Mouse (Mus musculus) frontal cortex, postnatal 14 days (tissue): Measurements from ENCODE around the gene Apba2.
A peak's percentile ranks its signal among the peaks of the same experiment; 100 is the strongest.

ENCODE experiments used
- DNase-seq, 2 experiments: peaks; one replicate each; pipeline ENCODE4 v3.0.0; 2022; ENCODE audit warnings: low spot score in 2 of 2

Gene Apba2

DNA sequence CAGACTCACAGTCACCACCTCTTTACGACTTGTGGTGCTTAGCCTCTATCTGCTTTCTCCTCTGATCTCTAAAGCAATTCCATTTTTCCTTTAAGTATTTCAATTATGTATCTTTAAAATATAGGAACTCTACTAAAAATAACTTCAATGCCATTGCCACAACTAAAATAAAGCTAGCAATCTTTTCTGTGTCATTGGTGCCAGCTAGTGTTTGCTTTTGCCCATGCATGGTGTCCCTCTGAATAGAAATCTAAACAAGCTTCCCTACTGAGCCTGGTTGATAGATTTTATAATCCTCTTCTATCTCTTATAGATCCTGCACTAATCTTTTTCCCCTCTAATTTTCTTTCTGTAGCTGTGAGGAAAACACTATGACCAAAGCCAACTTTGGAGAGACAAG lies 222.9 kb downstream of the Apba2 start:
- no peak for DNase-seq

GRCm38 (mm10) chr7:64725967-64726695 lies 224.6 kb downstream of the Apba2 start:
- DNase-seq, result no peak

DNA sequence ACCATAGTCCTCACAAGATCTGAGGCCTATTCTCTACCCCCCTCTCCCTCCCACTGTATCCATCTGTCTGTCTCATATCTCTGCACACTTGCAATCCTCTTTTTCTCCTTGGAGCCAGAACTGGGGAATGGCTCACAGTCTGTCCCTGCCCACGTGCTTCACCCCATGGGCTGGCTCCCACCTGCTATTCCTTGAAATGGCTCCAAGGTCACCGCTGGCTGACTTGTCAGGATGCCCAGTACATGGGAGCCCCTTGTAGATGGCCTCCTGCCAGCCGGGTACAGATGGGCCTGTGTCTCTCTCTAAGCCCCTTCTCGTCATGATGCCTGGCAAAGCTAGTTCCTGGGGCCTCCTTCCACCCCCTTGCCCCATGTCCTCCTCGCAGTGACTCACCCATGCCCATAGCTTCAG lies 226.7 kb downstream of the Apba2 start:
- DNase-seq, result no peak

DNA sequence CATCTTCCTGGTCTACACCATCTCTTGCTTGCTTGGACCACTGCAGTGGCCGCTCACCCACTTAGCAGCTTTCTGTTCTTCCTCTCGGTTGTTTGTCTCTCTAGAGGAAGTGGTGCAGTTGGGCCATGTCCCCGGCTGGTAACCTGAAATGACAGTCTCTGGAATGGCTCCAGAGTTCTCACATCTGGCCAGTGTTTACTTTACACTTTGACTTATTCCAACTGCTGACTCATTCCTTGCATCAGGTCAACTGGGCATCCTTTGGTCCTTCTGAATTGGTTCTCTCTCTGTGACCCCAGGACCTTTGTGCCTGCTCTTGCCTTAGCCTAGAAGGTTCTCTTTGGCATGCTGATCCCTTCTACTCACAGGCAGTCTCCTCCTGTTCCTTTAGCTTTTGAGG lies 227.3 kb downstream of the Apba2 start:
- DNase-seq, result no peak

DNA sequence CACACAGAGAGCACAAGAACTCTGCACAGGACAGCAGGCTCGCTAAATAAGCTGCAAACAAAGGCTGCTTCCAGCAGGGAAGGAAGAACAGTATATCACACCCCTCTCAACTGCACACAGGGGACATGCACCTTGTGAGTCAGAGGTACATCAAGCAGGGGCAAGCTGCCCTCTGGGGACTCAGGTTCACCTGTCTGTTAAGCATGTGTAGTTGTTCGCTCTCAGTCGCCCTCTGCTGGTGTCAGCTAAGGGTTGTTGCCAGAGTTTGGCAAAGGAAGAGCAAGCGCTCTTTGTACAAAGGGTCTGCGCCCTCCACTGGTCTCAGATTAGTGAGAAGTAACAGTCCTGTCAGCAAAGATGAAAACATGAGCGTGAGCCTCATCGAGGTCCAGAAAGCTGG lies 228.3 kb downstream of the Apba2 start:
- peak in 1 of 2 experiments; percentile 73 for DNase-seq

GRCm38 (mm10) chr7:64739131-64739530 lies 237.6 kb downstream of the Apba2 start:
- no peak for DNase-seq

- DNase-seq, result peak; percentile 78 to 92
These were observed 240.1 kb downstream of the Apba2 start for GRCm38 (mm10) chr7:64741333-64742307.

- no peak for DNase-seq
These were observed 242.1 kb downstream of the Apba2 start for GRCm38 (mm10) chr7:64743610-64744009.

GRCm38 (mm10) chr7:64751465-64751864 lies 250.0 kb downstream of the Apba2 start:
- peak; percentile 59 for DNase-seq

DNA sequence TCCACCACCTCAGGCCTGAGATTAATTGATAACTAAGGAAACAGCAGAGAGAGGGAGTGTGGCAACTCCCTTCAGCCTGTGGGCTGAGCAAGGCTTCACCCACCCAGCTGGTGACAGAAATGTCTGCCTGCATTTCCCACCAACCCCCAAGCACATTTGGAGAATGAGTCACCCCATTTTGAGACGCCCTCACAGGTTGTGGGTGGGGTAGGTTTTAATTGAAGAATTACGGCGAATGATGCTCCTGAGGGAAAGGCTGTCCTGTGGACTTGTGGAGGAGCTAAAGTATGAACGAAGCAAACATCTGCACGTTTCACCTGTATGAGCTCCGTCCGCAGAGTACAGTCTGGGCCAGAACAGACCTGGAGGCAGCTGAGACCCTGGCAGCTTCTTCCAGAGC lies 250.6 kb downstream of the Apba2 start:
- DNase-seq, result peak in 1 of 2 experiments; percentile 52

- DNase-seq, result no peak
These were observed 252.2 kb downstream of the Apba2 start for GRCm38 (mm10) chr7:64753678-64754077.

DNA sequence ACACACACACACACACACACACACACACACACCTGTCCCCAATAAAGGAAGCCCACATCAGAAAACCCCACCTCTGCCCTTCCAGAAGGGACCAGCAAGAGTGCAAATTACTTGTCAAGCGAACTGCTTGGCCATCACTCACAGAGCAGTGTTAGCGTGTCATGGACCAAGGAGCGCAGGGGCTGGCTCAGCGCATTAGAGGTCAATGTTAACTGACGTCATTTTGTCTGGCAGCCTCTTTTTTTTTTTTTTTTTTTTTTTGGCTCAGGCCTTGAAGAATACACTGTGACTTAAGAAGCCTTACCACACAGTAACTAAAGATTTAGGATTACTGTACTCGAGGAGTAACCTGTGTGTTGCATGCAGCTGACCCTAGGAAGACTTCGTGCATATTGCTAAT lies 252.7 kb downstream of the Apba2 start:
- no peak for DNase-seq

- DNase-seq, result no peak
These were observed 253.6 kb downstream of the Apba2 start for GRCm38 (mm10) chr7:64755141-64755540.

DNA sequence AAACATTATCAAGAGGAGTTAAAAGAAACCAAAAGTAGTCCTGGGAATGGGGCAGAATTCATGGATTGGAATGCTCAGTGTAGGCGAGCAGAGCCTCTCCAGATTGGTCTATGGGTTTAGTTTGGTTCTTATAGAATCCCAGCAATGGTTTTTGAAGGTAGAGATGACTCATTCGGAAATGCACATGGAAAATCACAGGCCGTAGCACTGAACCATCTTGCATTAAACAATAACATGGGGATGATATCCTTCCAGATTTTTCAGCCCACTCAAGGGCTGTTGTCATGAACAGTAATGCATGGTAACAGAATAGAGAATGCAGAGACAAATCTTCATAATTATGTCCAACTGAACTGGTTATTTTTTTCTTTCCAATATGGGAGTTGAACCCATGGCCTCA lies 264.1 kb downstream of the Apba2 start:
- no peak for DNase-seq

GRCm38 (mm10) chr7:64769768-64770167 lies 268.3 kb downstream of the Apba2 start:
- DNase-seq, result no peak

GRCm38 (mm10) chr7:64770779-64771390 lies 269.4 kb downstream of the Apba2 start:
- no peak for DNase-seq

DNA sequence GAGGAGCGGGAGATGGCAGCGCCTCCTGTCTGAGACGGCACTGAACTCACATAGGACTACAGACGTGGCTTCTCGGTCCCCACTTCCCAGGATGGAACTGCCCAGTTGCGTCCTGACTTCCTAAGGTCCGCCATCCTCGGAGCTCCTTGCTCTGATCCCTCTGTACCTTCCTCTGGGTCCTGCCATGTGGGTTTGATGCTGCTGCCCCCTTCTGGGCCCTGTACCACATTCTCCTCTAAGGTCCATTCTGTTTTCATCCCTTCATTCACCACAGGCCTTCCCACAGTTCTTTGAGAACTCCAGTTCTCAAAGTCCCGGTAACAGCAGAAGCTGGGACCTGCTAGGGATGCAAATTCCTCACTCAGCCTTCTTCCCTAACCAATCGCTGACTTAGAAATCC lies 272.0 kb downstream of the Apba2 start:
- no peak for DNase-seq

DNA sequence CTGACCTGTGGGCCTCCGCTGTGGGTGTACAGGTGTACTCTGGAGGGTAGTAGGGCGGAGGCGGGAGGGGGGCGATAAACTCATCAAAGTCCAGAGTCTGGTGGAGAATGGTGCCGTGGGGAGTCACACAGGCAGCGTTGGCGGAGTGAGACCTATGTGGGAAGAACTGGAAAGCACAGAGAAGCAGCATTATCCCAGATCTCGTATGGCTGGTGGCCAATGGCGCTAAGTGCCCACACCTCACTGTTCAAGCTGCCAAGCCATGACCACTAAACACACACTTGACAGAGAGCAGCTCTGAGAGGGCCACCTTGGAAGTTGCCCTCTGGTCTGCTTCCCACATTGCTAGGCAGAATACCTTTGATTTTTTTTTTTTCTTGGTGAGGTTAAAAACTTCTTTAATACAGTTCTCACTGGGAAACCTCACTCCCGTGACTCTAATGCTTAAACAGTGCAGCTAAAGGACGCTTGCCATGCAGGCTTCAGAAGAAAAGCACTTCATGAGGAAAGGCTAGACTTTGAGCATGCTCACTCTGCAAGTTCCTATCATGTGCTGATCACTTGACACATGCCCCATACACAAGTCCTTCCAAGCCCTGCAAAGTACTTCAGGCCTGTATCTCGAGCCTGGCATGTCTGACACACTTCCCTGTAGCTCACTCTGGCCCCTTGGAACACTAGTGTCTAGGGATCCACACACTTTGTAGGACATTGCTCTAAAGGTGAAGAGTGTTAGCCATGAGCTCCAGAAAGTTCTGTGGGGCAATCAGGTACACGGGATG lies 275.4 kb downstream of the Apba2 start:
- DNase-seq, result no peak

- peak; percentile 36 to 53 for DNase-seq
These were observed 278.0 kb downstream of the Apba2 start for GRCm38 (mm10) chr7:64779501-64779900.

- DNase-seq, result no peak
These were observed 283.5 kb downstream of the Apba2 start for GRCm38 (mm10) chr7:64785040-64785439.

DNA sequence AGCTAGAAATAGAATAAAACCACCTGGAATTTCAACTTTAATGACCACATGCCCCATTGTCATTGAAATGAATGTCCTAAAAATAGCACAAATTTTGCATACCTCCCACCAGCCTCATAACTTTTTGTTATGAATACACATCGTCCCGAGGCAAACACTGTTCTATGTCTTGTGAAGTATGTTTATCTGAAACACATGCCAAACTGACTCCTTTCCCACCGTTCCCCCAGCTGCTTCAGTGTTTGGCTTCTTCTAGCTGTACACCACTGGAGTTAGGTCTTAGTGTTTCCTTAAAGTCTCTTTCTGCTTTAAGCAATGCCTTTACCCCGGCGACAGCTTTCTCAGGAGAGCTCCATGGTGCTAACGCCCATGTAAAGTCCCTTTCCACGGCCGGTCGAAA lies 289.6 kb downstream of the Apba2 start:
- no peak for DNase-seq

- DNase-seq, result no peak
These were observed 290.5 kb downstream of the Apba2 start for GRCm38 (mm10) chr7:64792031-64792430.
